Mouse (Mus musculus): ENCODE measurements around the gene Zfp653.

Gene Zfp653

DNA sequence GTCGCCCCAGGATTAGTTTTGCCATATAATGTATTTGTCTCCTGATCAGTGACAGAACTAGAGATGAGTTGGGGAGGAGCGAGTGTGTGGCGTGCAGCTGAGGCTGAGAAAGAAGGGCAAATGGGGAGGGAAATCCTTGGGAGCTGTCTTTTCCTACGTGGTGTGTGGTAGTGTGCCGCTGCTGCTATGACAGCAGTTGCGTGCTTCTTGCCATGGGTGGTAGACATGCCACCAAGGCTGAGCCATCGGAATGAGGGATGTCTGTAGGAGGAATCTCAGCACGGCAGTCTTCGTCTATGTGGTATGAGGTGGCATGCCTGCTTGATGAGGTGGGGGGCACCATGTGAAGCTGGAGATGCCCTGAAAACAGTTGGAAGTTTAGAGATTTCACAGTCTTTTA, 40.8 kb downstream of the Zfp653 start:
- DNase-seq (ENCODE audit: low spot score), result no peak

DNA sequence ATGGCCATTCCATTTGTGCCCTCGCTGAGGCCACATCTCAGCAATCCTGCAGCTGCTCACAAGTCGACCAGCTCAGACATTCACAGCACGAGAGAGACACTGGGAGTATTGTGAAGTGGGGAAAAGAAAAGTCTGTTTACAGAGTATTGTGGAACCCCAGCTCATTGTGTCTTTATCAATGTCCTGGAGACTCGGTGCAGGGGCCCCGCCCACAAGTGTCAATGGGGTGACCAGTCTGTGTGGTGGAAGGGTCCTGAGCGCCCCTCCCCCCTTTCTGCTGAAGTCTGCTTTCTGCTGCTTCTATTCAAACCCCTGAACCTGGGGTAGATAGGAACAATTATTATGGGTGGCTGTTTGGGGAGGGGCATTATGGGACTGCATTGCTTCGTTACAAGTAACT, 42.7 kb downstream of the Zfp653 start:
- no peak for DNase-seq (ENCODE audit: low spot score)

DNA sequence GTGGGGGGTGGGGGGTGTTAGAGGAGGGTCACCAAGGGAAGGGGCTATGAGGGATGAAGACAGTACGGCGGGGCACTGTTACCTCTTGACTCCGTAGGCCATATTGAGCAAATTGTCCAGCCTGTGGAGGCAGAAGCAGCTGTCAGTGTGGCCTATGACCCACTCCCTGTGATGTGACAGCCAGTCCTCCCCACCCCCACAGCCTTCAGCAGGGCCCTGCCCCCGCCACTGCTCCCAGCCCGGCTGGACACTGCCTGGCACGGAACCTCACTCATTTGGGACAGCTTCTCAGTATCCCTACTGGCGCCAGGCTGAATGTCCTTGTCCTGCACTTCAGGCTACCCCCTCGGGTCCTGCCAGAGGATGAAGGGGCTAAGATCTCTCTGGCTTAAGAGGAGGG, 46.6 kb downstream of the Zfp653 start:
- peak; percentile 54 for DNase-seq (ENCODE audit: low spot score)

DNA sequence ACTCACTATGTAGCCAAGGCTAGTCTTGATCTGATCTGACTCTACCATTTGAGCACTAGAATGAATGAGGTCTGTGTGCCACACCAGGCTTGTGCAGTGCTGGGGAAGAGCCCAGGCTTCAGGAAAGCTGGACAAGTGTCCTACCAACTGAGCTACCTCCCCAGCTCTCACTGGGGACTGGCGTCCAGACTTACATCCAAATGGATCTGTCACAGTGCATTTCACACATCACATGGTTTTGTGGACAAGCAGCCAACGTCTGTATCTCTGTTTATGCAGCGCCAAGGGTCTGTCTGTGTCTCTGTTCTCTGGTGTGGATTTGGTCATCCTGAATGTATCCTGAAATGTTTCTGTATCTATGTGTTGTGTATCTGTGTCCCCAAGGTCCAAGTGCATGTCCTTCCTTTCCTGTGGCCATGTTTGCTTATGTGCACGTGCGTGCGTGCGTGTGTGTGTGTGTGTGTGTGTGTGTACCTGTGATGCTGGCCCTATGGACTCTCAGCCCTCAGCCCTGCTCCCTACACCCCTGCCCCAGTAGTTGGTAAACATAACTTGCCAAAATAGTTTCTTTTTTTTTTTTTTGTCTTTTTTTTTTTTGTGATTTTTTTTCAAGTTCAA, 53.9 kb downstream of the Zfp653 start:
- no peak for DNase-seq (ENCODE audit: low spot score)

DNA sequence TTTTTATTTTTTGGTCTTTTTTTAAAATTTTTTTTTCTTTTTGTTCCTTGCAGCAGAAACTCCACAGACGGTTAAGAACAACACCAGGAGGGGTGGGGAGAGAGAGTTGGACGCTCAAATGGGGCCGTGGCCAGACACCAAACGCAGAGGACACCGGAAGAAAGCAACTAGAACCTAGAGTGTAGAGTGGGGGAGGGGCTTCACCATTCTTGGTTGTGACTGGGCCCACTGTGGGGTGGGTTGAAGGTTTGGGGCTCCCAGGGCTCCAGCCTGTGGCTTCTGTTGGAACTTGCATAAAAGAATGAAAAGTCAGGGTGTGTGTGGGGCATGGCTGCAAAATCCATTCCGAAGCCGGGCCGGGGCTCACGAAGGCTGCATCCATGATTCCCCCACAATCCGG, 54.9 kb downstream of the Zfp653 start:
- DNase-seq (ENCODE audit: low spot score), result no peak

DNA sequence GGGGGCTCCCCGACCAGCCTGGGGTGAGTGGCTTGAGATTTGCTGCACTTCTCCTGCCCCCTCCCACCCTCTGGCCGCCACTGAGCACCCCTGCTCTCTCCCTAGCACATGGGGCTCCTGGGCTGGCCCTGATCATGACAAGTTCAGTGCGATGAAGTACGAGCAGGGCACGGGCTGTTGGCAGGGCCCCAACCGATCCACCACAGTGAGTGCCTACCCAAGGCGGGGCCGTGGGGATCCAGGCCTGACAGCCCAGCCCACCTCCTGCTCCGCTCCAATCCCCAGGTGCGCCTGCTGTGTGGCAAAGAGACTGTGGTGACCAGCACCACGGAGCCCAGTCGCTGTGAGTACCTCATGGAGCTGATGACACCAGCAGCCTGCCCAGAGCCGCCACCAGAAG, 58.4 kb downstream of the Zfp653 start:
- no peak for DNase-seq (ENCODE audit: low spot score)

DNA sequence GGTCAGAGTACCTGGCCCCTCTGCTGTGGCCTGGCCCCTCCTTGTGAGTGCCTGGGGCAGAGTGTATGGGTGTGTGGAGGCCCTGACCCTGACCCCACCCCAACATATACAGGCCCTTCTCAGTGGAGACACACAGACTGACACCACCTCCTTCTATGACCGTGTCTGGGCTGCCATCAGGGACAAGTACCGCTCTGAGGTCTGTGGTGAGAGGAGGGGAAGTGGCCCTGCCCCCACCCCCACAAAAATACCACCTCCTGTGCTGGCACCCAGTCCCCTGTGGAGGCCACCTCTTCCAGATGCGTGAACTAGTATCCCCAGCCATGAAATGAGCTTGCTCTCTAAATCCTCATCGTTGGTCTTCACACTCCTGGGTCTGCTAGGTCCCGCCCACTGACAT, 60.1 kb downstream of the Zfp653 start:
- no peak for DNase-seq (ENCODE audit: low spot score)

Measured in adipocyte (in vitro differentiated cells).